Mouse (Mus musculus): ENCODE data around the gene Mpig6b.

DNA sequence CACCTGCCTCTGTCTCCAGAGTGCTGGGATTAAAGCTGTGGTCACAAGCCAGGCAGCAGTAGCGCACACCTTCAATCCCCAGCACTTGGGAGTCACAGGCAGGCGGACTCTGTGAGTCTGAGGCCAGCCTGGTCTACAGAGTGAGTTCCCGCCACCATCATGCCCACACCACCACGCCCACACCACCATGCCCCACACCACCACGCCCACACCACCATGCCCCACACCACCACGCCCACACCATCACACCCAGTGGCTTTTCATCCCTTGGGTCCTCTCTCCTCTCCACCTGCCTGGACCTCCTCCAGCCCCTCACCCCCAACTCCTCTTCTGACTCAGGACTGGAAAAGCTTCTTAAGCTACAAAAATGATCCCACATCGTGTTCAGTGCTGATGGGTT lies 34.1 kb downstream of the Mpig6b start:
- TF ChIP-seq CTCF (conservative IDR thresholded peaks at IDR 0.05; ENCODE audit: insufficient read depth, insufficient read length, low read depth, low read length): no peak
- no peak for TF ChIP-seq POLR2A (IDR thresholded peaks at IDR 0.05; ENCODE audit: low read depth, low read length)
